In genomic region chr6:81987010-81987409, GRCm38 (mm10) we compare ENCODE assay signal across 8 mouse cellular contexts. TPM values are rescaled to one million over a fixed set of nuclear protein-coding genes. Genes with fewer than 3 reads are reported as not detected.
DNase-seq lines count a peak whose midpoint lies in the region; ATAC-seq and TF ChIP-seq lines count a peak whose summit lies in the region.

No protein-coding gene starts in this region.

- peaks cover 3% of the 10 kb centered on the region for H3K4me1 ChIP-seq in bone marrow macrophage, adult 2 months (ENCODE audit: control insufficient read depth, insufficient read depth, low read length)
- peaks cover 4% of the 10 kb centered on the region; the same call in 1 of the 2 replicates for H3K4me1 ChIP-seq in heart, embryonic 16.5 days (ENCODE audit: control insufficient read depth, insufficient read depth, low read length)
- no peaks in the 10 kb centered on the region for H3K4me1 ChIP-seq in liver, embryonic 13.5 days (replicated peaks)
- H3K4me1 ChIP-seq in neural tube, embryonic 12.5 days, result no peaks in the 10 kb centered on the region
- peaks cover 4% of the 10 kb centered on the region; the same call in 1 of the 2 replicates for H3K4me1 ChIP-seq in stomach, embryonic 15.5 days

- H3K27me3 ChIP-seq in heart, embryonic 16.5 days (ENCODE audit: control insufficient read depth, insufficient read depth, low read length), result no peaks in the 10 kb centered on the region
- H3K27me3 ChIP-seq in liver, embryonic 13.5 days, result no peaks in the 10 kb centered on the region
- no peaks in the 10 kb centered on the region for H3K27me3 ChIP-seq in neural tube, embryonic 12.5 days (replicated peaks)
- H3K27me3 ChIP-seq in stomach, embryonic 15.5 days (replicated peaks), result no peaks in the 10 kb centered on the region

- TF ChIP-seq POLR2A in bone marrow macrophage, adult 2 months (IDR thresholded peaks at IDR 0.05; ENCODE audit: borderline replicate concordance, low read depth, low read length), result no peak

- TF ChIP-seq CTCF in bone marrow macrophage, adult 2 months (IDR thresholded peaks at IDR 0.05; ENCODE audit: low read depth, low read length), result peak; percentile 77

- H3K4me3 ChIP-seq in bone marrow macrophage, adult 2 months (ENCODE audit: insufficient read depth, low read length), result no peak overlapping the region
- H3K4me3 ChIP-seq in heart, embryonic 16.5 days (ENCODE audit: low read length), result no peak overlapping the region
- no peak overlapping the region for H3K4me3 ChIP-seq in liver, embryonic 13.5 days (replicated peaks)
- H3K4me3 ChIP-seq in neural tube, embryonic 12.5 days, result no peak overlapping the region
- no peak overlapping the region for H3K4me3 ChIP-seq in stomach, embryonic 15.5 days (replicated peaks)

- 2% methylated on average over 9 of the region's 9 CpGs for WGBS in heart, embryonic 16.5 days
- under 1% methylated on average over 9 of the region's 9 CpGs for WGBS in liver, embryonic 13.5 days (ENCODE audit: insufficient replicate concordance)
- WGBS in neural tube, embryonic 12.5 days, result 5% methylated on average over 9 of the region's 9 CpGs
- WGBS in stomach, embryonic 15.5 days, result 3% methylated on average over 9 of the region's 9 CpGs

- H3K4me2 ChIP-seq in heart, embryonic 16.5 days (ENCODE audit: low read depth, low read length), result no peak overlapping the region
- no peak overlapping the region for H3K4me2 ChIP-seq in liver, embryonic 13.5 days
- no peak overlapping the region for H3K4me2 ChIP-seq in neural tube, embryonic 12.5 days (replicated peaks)
- H3K4me2 ChIP-seq in stomach, embryonic 15.5 days, result 0 out of 2 replicates have a peak overlapping the region, but pooled peaks have one; percentile 2

- no peaks in the 10 kb centered on the region for H3K36me3 ChIP-seq in heart, embryonic 16.5 days (ENCODE audit: control insufficient read depth, insufficient read depth)
- H3K36me3 ChIP-seq in liver, embryonic 13.5 days, result no peaks in the 10 kb centered on the region
- H3K36me3 ChIP-seq in neural tube, embryonic 12.5 days, result no peaks in the 10 kb centered on the region
- H3K36me3 ChIP-seq in stomach, embryonic 15.5 days, result no peaks in the 10 kb centered on the region

- peaks cover 3% of the 10 kb centered on the region; the same call in 1 of the 2 replicates for H3K9me3 ChIP-seq in heart, embryonic 16.5 days (replicated peaks; ENCODE audit: control insufficient read depth, low read length)
- H3K9me3 ChIP-seq in liver, embryonic 13.5 days (replicated peaks), result no peaks in the 10 kb centered on the region
- H3K9me3 ChIP-seq in neural tube, embryonic 12.5 days, result no peaks in the 10 kb centered on the region
- no peaks in the 10 kb centered on the region for H3K9me3 ChIP-seq in stomach, embryonic 15.5 days

- ATAC-seq in heart, embryonic 16.5 days (replicated peaks; ENCODE audit: extremely low read depth, insufficient read depth, low FRiP score), result 0 out of 2 replicates have a peak, but pooled peaks have one; percentile 39
- ATAC-seq in liver, embryonic 13.5 days (ENCODE audit: low read depth), result no peak
- ATAC-seq in neural tube, embryonic 12.5 days (ENCODE audit: low FRiP score, low read depth), result peak; percentile 74
- peak; percentile 41; the same call in 1 of the 2 replicates for ATAC-seq in stomach, embryonic 15.5 days (ENCODE audit: insufficient read depth, low FRiP score, low read depth)

- 0 out of 2 replicates have a peak overlapping the region, but pooled peaks have one; percentile 30 for H3K9ac ChIP-seq in heart, embryonic 16.5 days (ENCODE audit: low read length)
- H3K9ac ChIP-seq in liver, embryonic 13.5 days, result no peak overlapping the region
- no peak overlapping the region for H3K9ac ChIP-seq in neural tube, embryonic 12.5 days
- no peak overlapping the region for H3K9ac ChIP-seq in stomach, embryonic 15.5 days

- H3K27ac ChIP-seq in bone marrow macrophage, adult 2 months (ENCODE audit: insufficient read depth, low read depth, low read length), result no peak overlapping the region
- H3K27ac ChIP-seq in heart, embryonic 16.5 days (ENCODE audit: low read length), result no peak overlapping the region
- no peak overlapping the region for H3K27ac ChIP-seq in liver, embryonic 13.5 days
- no peak overlapping the region for H3K27ac ChIP-seq in neural tube, embryonic 12.5 days
- no peak overlapping the region for H3K27ac ChIP-seq in stomach, embryonic 15.5 days

- peak; percentile 71 for DNase-seq in B cell, adult 2 months
- peak; percentile 67 for DNase-seq in fibroblast of lung, adult 2 months (ENCODE audit: low read depth)
- peak; percentile 92 for DNase-seq in kidney, postnatal 10 days
- peak; percentile 12 for DNase-seq in liver, embryonic 13.5 days

RNA-seq across cellular contexts. Expression of gene Mrpl19, which starts 21.3 kb away (rescaled TPM):
- 18.3 and 22.3 TPM in 2 replicates for polyA plus RNA-seq in bone marrow macrophage, adult 2 months (2012; ENCODE audit: insufficient read depth, insufficient read length, missing spikeins)
- 44.1 and 49.0 TPM in 2 replicates for polyA plus RNA-seq in heart, embryonic 16.5 days (2015; fragmentation: Nextera tagmentation; extraction: Ambion mirVana)
- polyA plus RNA-seq in liver, embryonic 13.5 days (2015; fragmentation: Nextera tagmentation; extraction: Ambion mirVana), result 37.9 and 46.3 TPM in 2 replicates
- 45.8 and 49.6 TPM in 2 replicates for polyA plus RNA-seq in neural tube, embryonic 12.5 days (2016; fragmentation: Nextera tagmentation; extraction: Ambion mirVana)
- polyA plus RNA-seq in stomach, embryonic 15.5 days (2015; fragmentation: Nextera tagmentation; extraction: Ambion mirVana), result 32.2 and 47.3 TPM in 2 replicates

RNA-seq across cellular contexts. Expression of gene Eva1a, which starts 53.8 kb away (rescaled TPM):
- polyA plus RNA-seq in bone marrow macrophage, adult 2 months (2012; ENCODE audit: insufficient read depth, insufficient read length, missing spikeins), result not detected in 2 replicates
- polyA plus RNA-seq in heart, embryonic 16.5 days (2015; fragmentation: Nextera tagmentation; extraction: Ambion mirVana), result 5.8 and 7.5 TPM in 2 replicates
- 5.1 and 6.4 TPM in 2 replicates for polyA plus RNA-seq in liver, embryonic 13.5 days (2015; fragmentation: Nextera tagmentation; extraction: Ambion mirVana)
- 2.5 and 3.0 TPM in 2 replicates for polyA plus RNA-seq in neural tube, embryonic 12.5 days (2016; fragmentation: Nextera tagmentation; extraction: Ambion mirVana)
- 18.1 and 19.3 TPM in 2 replicates for polyA plus RNA-seq in stomach, embryonic 15.5 days (2015; fragmentation: Nextera tagmentation; extraction: Ambion mirVana)

Comparison
In these comparisons a context has a peak if more than half of its experiments do, and no peak if none do; other contexts are left out.
1. DNase-seq: peak in every context shown above with its lines; median percentile 92 in kidney, postnatal 10 days; 71 in B cell, adult 2 months; 67 in fibroblast of lung, adult 2 months; 12 in liver, embryonic 13.5 days.